Comparison of ENCODE assay signal across 8 mouse cellular contexts in the genomic region with DNA sequence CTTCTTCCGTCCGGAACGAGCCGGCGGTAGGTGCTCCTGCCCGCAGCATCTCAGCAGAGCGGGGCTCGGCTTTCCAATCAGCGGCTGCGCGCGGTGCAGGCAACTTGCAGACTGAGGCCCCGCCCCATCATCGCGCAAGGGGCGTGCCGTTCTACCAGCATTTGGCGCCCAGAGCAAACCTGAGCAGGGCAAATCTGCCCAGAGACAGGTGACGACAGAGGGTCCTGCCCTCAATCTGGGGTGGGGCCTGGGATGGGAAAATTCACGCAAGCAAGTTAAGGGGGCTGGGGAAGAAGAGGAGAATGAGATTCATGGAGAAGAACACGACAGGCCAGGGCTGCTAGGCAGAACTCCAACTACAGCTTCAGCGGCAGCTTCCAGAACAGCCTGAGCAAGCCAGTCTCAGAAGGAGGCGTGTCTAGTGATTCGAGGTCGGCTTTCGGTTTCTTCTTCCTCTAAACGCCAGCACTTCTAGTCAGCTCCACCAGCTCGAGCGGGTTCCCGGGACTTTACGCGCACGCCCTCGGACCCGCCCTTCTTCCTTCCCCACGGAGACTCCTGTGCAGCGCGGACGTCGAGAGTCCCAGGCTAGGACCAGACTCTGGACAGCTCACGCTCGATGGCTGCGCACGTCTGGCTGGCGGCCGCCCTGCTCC. TPM values are rescaled to one million over a fixed set of nuclear protein-coding genes. Genes with fewer than 3 reads are reported as not detected.
DNase-seq lines count a peak whose midpoint lies in the region; ATAC-seq lines count a peak whose summit lies in the region.

A gene (plus strand): TSS at position 293 of the 656 bp plus-strand sequence.
A gene (minus strand): TSS at position 504 of the 656 bp plus-strand sequence.

- H3K9me3 ChIP-seq in hindbrain, embryonic 15.5 days: no peaks in the 10 kb centered on the region

- no peaks in the 10 kb centered on the region for H3K36me3 ChIP-seq in hindbrain, embryonic 15.5 days

- H3K4me3 ChIP-seq in hindbrain, embryonic 15.5 days: peak within 1 kb of the TSS; percentile 46

- DNase-seq in T-cell, adult 2 months (ENCODE audit: low spot score): peak; percentile 98
- peak; percentile 88 to 90 for DNase-seq in cerebellum, postnatal 36 days
- peak; percentile 94 to 95 for DNase-seq in frontal cortex, postnatal 36 days (ENCODE audit: low spot score in 2 of 2)
- peak; percentile 91 for DNase-seq in left cerebral cortex, adult 11 months (ENCODE audit: low spot score)
- peak; percentile 97 to 99 for DNase-seq in lung, postnatal 4 days
- DNase-seq in retina, postnatal 7 days (ENCODE audit: low read depth, low spot score): peak; percentile 77
- DNase-seq in urinary bladder, adult 2 months (ENCODE audit: low spot score): peak; percentile 95

- ATAC-seq in hindbrain, embryonic 15.5 days (ENCODE audit: low FRiP score, low read depth): peak; percentile 95

- under 1% methylated on average over 45 of the region's 46 CpGs for WGBS in hindbrain, embryonic 15.5 days

- H3K9ac ChIP-seq in hindbrain, embryonic 15.5 days: peak within 1 kb of the TSS; percentile 44

- peaks cover 15% of the 10 kb centered on the region for H3K4me1 ChIP-seq in hindbrain, embryonic 15.5 days (replicated peaks)

- peak within 1 kb of the TSS; percentile 77 for H3K4me2 ChIP-seq in hindbrain, embryonic 15.5 days

- H3K27ac ChIP-seq in hindbrain, embryonic 15.5 days (replicated peaks): no peak within 1 kb of the TSS

- peaks cover 58% of the 10 kb centered on the region for H3K27me3 ChIP-seq in hindbrain, embryonic 15.5 days

RNA-seq across cellular contexts. Expression of the first gene that starts in this region (rescaled TPM):
- 3.0 and 3.7 TPM in 2 replicates for polyA plus RNA-seq in hindbrain, embryonic 15.5 days (2015; fragmentation: Nextera tagmentation; extraction: Ambion mirVana)
- polyA plus RNA-seq in urinary bladder, adult 2 months (2012; rRNA removed): 29.5 and 40.1 TPM in 2 replicates

RNA-seq across cellular contexts. Expression of the second gene that starts in this region (rescaled TPM):
- polyA plus RNA-seq in hindbrain, embryonic 15.5 days (2015; fragmentation: Nextera tagmentation; extraction: Ambion mirVana): 1.4 and 2.4 TPM in 2 replicates
- 34.7 and 37.4 TPM in 2 replicates for polyA plus RNA-seq in urinary bladder, adult 2 months (2012; rRNA removed)

Comparison
In these comparisons a context has a peak if more than half of its experiments do, and no peak if none do; other contexts are left out.
1. RNA of the second gene that starts in this region (polyA plus RNA-seq): 34.7 to 37.4 TPM in urinary bladder, adult 2 months; 1.4 to 2.4 TPM in hindbrain, embryonic 15.5 days; every median in the first group is over 10 times any median in the second.
2. Peak in every context shown above with its lines, with median percentiles within 50 percentile points of each other: DNase-seq.